Mouse (Mus musculus): ENCODE results near the gene Btbd18.
A peak's percentile ranks its signal among the peaks of the same experiment; 100 is the strongest.

DNA sequence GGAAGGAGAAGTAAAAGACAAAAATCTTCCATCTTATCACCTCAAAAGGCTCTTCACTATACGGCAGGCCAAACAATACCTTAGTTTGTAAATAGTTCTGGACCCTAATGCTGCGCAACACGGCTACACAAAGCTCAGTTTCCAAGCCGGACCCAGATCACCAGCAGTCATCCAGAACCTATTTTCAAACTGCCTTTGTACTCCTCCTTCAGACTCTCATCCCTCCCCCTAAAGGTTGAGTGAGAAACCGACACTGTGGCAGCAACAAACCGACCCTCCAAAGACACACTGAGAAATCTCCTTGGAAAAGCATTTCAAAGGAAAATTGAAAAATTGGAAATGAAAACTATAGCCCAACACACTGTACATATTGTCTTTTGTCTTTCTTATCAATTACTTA lies 10.5 kb upstream of the Btbd18 start:
- TF ChIP-seq CTCF (IDR thresholded peaks at IDR 0.05; ENCODE audit: borderline replicate concordance, extremely low read depth, insufficient read depth, insufficient read length), result peak; percentile 23; the same call in 1 of the 2 replicates
- TF ChIP-seq POLR2A (IDR thresholded peaks at IDR 0.05; ENCODE audit: borderline replicate concordance, extremely low read depth, insufficient read depth, insufficient read length, poor library complexity, severe bottlenecking), result no peak

Data from brain, embryonic 14.5 days (tissue).